Mouse (Mus musculus): ENCODE data around the gene Pycard.

DNA sequence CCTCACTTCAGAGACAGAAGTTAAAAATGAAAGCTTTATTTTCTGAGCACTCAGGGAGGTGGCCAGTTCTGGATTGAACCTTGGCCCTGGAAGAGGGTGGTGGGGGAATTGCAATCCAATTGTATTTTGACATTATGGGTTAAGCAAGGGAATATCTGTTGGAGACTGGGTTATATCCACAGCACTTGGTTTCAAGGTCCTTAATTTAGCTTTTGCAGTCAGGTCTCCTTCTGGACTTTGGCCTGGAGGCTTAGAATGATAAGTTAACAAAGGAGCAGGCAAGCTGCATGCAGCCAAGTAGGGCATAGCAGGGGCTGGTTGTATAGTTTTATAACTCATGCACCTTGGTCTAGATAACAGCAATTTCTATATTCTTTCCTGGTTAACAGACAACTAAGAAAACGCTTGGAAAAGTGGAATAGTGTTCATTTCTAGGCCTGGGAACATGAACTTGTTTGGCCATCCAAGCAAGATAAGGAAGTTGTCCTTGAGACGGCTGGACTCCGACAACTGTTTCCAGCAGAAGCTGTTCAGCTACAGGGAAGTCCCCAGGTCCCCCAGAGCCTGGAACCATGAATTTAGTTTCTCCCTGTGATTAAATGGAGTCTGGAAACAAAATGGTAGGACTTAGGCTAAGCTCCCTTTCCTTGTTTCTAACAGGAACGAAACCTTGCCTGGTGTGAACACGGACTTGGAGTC, 38.8 kb upstream of the Pycard start:
- TF ChIP-seq GATA1 (IDR thresholded peaks at IDR 0.05; ENCODE audit: borderline replicate concordance, low read length): no peak
- TF ChIP-seq FLI1 (IDR thresholded peaks at IDR 0.05; ENCODE audit: low read length): no peak
